ENCODE assay signal across 24 mouse cellular contexts in the genomic region with DNA sequence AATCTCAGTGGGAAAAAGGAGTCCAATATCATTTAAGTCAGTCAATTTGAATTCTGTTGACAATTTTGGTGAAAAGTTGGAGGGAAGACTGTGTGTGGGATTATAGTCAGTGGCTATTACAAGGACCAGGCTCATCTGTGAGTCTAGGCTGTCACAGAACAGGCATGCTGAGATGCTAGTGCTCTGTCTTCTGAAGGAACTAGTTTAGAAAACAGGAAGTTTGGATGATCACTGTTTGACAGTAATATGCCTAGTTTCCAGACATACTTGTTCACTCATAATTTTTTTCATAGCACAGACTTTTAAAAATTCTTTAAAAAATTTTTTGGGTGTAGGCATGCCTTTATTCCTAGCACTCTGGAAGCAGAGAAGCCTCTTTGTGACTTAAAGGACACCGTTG. TPM values are rescaled to one million over a fixed set of nuclear protein-coding genes. Genes with fewer than 3 reads are reported as not detected.
A peak's percentile ranks its signal among the peaks of the same experiment; 100 is the strongest.
DNase-seq lines count a peak whose midpoint lies in the region; ATAC-seq and TF ChIP-seq lines count a peak whose summit lies in the region.
"Had no signal": no experiment of that assay in that cellular context is flagged by ENCODE, and none has a peak within 500 bp of the region (broad histone marks: within the 10 kb centered on the region; RNA-seq: fewer than 3 reads in every experiment).

No protein-coding gene starts in this region.

- TF ChIP-seq RAD21 in MEL (IDR thresholded peaks at IDR 0.05; ENCODE audit: low read depth, low read length), result no peak

- H3K4me3 ChIP-seq in MEL (ENCODE audit: control insufficient read depth in 1 of 2, insufficient read depth in 1 of 2, low read depth in 2 of 2, low read length in 2 of 2), result no peak overlapping the region

- H3K36me3 ChIP-seq in MEL (ENCODE audit: control insufficient read depth in 1 of 2, insufficient read depth in 2 of 2, low read length in 2 of 2), result peaks cover 4 to 38% of the 10 kb centered on the region in 2 experiments; a peak in 3 of 4 replicates

- no peaks in the 10 kb centered on the region for H3K27me3 ChIP-seq in MEL (ENCODE audit: control insufficient read depth in 1 of 2, insufficient read depth in 2 of 2, low read length in 2 of 2)
- H3K27me3 ChIP-seq: CH12.LX, Patski had no signal

- peak; percentile 64 for ATAC-seq in granulocyte monocyte progenitor cell, adult 5-6 weeks (replicated peaks; ENCODE audit: poor library complexity, severe bottlenecking)
- peak; percentile 50; the same call in 1 of the 2 replicates for ATAC-seq in megakaryocyte, adult 5-6 weeks (ENCODE audit: poor library complexity, severe bottlenecking)
- ATAC-seq: activated CD4-positive, CD25-positive, alpha-beta regulatory T cell, adult 4 months; CD4-positive, CD25-positive, alpha-beta regulatory T cell, adult 4 months; Patski had no signal

- peaks cover 16 to 22% of the 10 kb centered on the region in 2 experiments for H3K4me1 ChIP-seq in MEL (ENCODE audit: control insufficient read depth in 1 of 2, insufficient read depth in 2 of 2, low read length in 2 of 2)

- no peak overlapping the region for H3K27ac ChIP-seq in MEL (ENCODE audit: control insufficient read depth, low read depth, low read length)

- DNase-seq in A20 (ENCODE audit: low read depth, low spot score) (peak; percentile 27), MEL (ENCODE audit: low read depth, low spot score) (peak; percentile 65)
- DNase-seq in natural killer cell, adult 2 months (ENCODE audit: low spot score in 2 of 2), result no peak
- DNase-seq in yolk sac, embryonic 10.5 days (ENCODE audit: low spot score), result no peak
- no peak for DNase-seq in cerebellum, postnatal 25 days
- no peak for DNase-seq in layer of hippocampus, adult 9-10 months (ENCODE audit: low spot score)
- DNase-seq: adrenal gland, adult 2 months; adrenal gland, adult 8-10 months; adrenal gland, postnatal 10 days; adrenal gland, postnatal 14 days; adrenal gland, postnatal 25 days; adrenal gland, postnatal 36 days; B cell, adult 2 months; cerebellum, adult 11 months; cerebellum, adult 11-12 months; cerebellum, adult 18-20 months; cerebellum, adult 2 months had no signal

- 0 out of 4 replicates have a peak, but pooled peaks of 1 of the 2 experiments have one; percentile 12 for TF ChIP-seq EP300 in MEL (IDR thresholded peaks at IDR 0.05; ENCODE audit: low read depth in 1 of 2, low read length in 2 of 2)

- H3K9ac ChIP-seq in MEL (ENCODE audit: control insufficient read depth, low read depth, low read length, poor library complexity, severe bottlenecking), result no peak overlapping the region

- TF ChIP-seq CTCF in MEL (IDR thresholded peaks at IDR 0.05 in 2 of 3, conservative IDR thresholded peaks at IDR 0.05 in 1 of 3; ENCODE audit: control insufficient read depth in 1 of 3, insufficient read depth in 1 of 3, low read depth in 2 of 3, low read length in 3 of 3, poor library complexity in 1 of 3, severe bottlenecking in 1 of 3), result no peak

- no peaks in the 10 kb centered on the region for H3K9me3 ChIP-seq in MEL (replicated peaks; ENCODE audit: insufficient read depth, low read length)
- H3K9me3 ChIP-seq: G1E had no signal

- no peak for TF ChIP-seq POLR2A in MEL (IDR thresholded peaks at IDR 0.05; ENCODE audit: control insufficient read depth in 1 of 2, insufficient read depth in 1 of 2, low read depth in 1 of 2, low read length in 2 of 2, poor library complexity in 1 of 2)

- peaks cover 15% of the 10 kb centered on the region for H3K79me2 ChIP-seq in MEL (ENCODE audit: control insufficient read depth, insufficient read depth, low read length, poor library complexity)

TF ChIP-seq in MEL, 35 proteins besides CTCF, POLR2A, EP300 and RAD21:
- TF ChIP-seq ELF1 (IDR thresholded peaks at IDR 0.05; ENCODE audit: low read depth, low read length) (peak; percentile 13; the same call in 1 of the 2 replicates), HCFC1 (IDR thresholded peaks at IDR 0.05; ENCODE audit: low read depth, low read length) (no peak), ZNF384 (IDR thresholded peaks at IDR 0.05; ENCODE audit: low read depth, low read length) (0 out of 2 replicates have a peak, but pooled peaks have one; percentile 17)

RNA-seq across cellular contexts. Expression of a gene that starts 5.6 kb away (rescaled TPM):
- 4.2 and 4.7 TPM in 2 replicates for total RNA-seq in MEL (2012; rRNA removed)
- 1 to 10 TPM in 1 of 2 experiments, not detected in 1; 9.5 TPM for polyA plus RNA-seq in MEL (2012; ENCODE audit: insufficient read depth in 1 of 2, insufficient read length in 2 of 2, low read depth in 1 of 2, low replicate concordance in 2 of 2, missing spikeins in 1 of 2)
- total RNA-seq in granulocyte monocyte progenitor cell, adult 5-6 weeks (2014; fragmentation: Nextera tagmentation), result 27.9 TPM in 2 replicates
- 16.0 and 16.8 TPM in 2 replicates for total RNA-seq in granulocyte monocyte progenitor cell, adult 5-6 weeks (2017)
- total RNA-seq in megakaryocyte, adult 5-6 weeks (2015), result 10.1 and 10.4 TPM in 2 replicates
- 10.5 and 15.6 TPM in 2 replicates for total RNA-seq in megakaryocyte, adult 5-6 weeks (2017)

RNA-seq across cellular contexts. Expression of a gene that starts 10.4 kb away (rescaled TPM):
- total RNA-seq in MEL (2012; rRNA removed), result 1.2 and 2.0 TPM in 2 replicates
- polyA plus RNA-seq in MEL (2012; ENCODE audit: insufficient read depth in 1 of 2, insufficient read length in 2 of 2, low read depth in 1 of 2, low replicate concordance in 2 of 2, missing spikeins in 1 of 2), result 1 to 10 TPM in 1 of 2 experiments, not detected in 1; 1.3 TPM
- 0.13 and 11.2 TPM in 2 replicates for total RNA-seq in granulocyte monocyte progenitor cell, adult 5-6 weeks (2014; fragmentation: Nextera tagmentation)
- total RNA-seq in granulocyte monocyte progenitor cell, adult 5-6 weeks (2017), result 2.0 and 5.1 TPM in 2 replicates
- 0.05 TPM in 1 of 2 replicates, not detected in the other for total RNA-seq in megakaryocyte, adult 5-6 weeks (2015)
- not detected in 2 replicates for total RNA-seq in megakaryocyte, adult 5-6 weeks (2017)
- polyA plus RNA-seq: activated CD4-positive, CD25-positive, alpha-beta regulatory T cell, adult 4 months; CD4-positive, CD25-positive, alpha-beta regulatory T cell, adult 4 months had no signal

RNA-seq across cellular contexts. Expression of a gene that starts 27.8 kb away (rescaled TPM):
- total RNA-seq in MEL (2012; rRNA removed), result 95.0 and 112 TPM in 2 replicates
- polyA plus RNA-seq in MEL (2012; ENCODE audit: insufficient read depth in 1 of 2, insufficient read length in 2 of 2, low read depth in 1 of 2, low replicate concordance in 2 of 2, missing spikeins in 1 of 2), result 10 to 100 TPM in 1 of 2 experiments, not detected in 1; 91.4 TPM
- 157 and 161 TPM in 2 replicates for total RNA-seq in granulocyte monocyte progenitor cell, adult 5-6 weeks (2014; fragmentation: Nextera tagmentation)
- total RNA-seq in granulocyte monocyte progenitor cell, adult 5-6 weeks (2017), result 534 and 557 TPM in 2 replicates
- total RNA-seq in megakaryocyte, adult 5-6 weeks (2015), result 50.6 and 54.3 TPM in 2 replicates
- 166 TPM in 2 replicates for total RNA-seq in megakaryocyte, adult 5-6 weeks (2017)

RNA-seq across cellular contexts. Expression of a gene that starts 35.9 kb away (rescaled TPM):
- total RNA-seq in MEL (2012; rRNA removed), result 8.2 and 8.5 TPM in 2 replicates
- 10 to 100 TPM in 1 of 2 experiments, not detected in 1; 13.8 TPM for polyA plus RNA-seq in MEL (2012; ENCODE audit: insufficient read depth in 1 of 2, insufficient read length in 2 of 2, low read depth in 1 of 2, low replicate concordance in 2 of 2, missing spikeins in 1 of 2)
- total RNA-seq in granulocyte monocyte progenitor cell, adult 5-6 weeks (2014; fragmentation: Nextera tagmentation), result 10.0 and 11.3 TPM in 2 replicates
- total RNA-seq in granulocyte monocyte progenitor cell, adult 5-6 weeks (2017), result 12.0 and 14.2 TPM in 2 replicates
- total RNA-seq in megakaryocyte, adult 5-6 weeks (2015), result 4.6 and 5.3 TPM in 2 replicates
- total RNA-seq in megakaryocyte, adult 5-6 weeks (2017), result 8.4 and 10.7 TPM in 2 replicates

Comparison
In these comparisons a context has a peak if more than half of its experiments do, and no peak if none do; other contexts are left out.
1. DNase-seq: peak in A20 (single experiment) and MEL (single experiment); none in natural killer cell, adult 2 months (0 of 2), yolk sac, embryonic 10.5 days (single experiment), cerebellum, postnatal 25 days (0 of 2) and layer of hippocampus, adult 9-10 months (single experiment).